Mouse (Mus musculus) limb, embryonic 11.5 days (tissue): ENCODE results near the gene Polr3gl. TPM values are rescaled to one million over a fixed set of nuclear protein-coding genes. Genes with fewer than 3 reads are reported as not detected.

Experiments used
- ATAC-seq: fragments of 200-750 bp; cut with Nextera tagmentation; 2 replicates; pipeline ENCODE4 v1.8.0; 2017; ENCODE audit warnings: low read depth; ENCODE audit not compliant: insufficient number of reproducible peaks, low FRiP score, low TSS enrichment
- DNase-seq: peaks from one replicate; pipeline ENCODE4 v3.0.0-alpha.2; 2015; ENCODE audit warnings: low spot score
- H3K27ac ChIP-seq: fragments of 300-500 bp; sonication (generic); replicated peaks from 2 replicates; pipeline ENCODE4 v1.5.1; 2014; ENCODE audit warnings: low read depth, mild to moderate bottlenecking, low read length
- H3K27me3 ChIP-seq: fragments of 300-500 bp; sonication (generic); 2 replicates; pipeline ENCODE4 v1.6.1; 2014; ENCODE audit warnings: mild to moderate bottlenecking, low read length, mixed read lengths; ENCODE audit not compliant: control insufficient read depth, insufficient read depth
- H3K36me3 ChIP-seq: fragments of 300-500 bp; sonication (generic); 2 replicates; pipeline ENCODE4 v1.6.1; 2014; ENCODE audit warnings: mild to moderate bottlenecking, low read length, moderate library complexity, mixed read lengths; ENCODE audit not compliant: control insufficient read depth, insufficient read depth
- H3K4me1 ChIP-seq: fragments of 300-500 bp; sonication (generic); 2 replicates; pipeline ENCODE4 v1.6.1; 2014; ENCODE audit warnings: low read length, mixed read lengths; ENCODE audit not compliant: control insufficient read depth, insufficient read depth
- H3K4me2 ChIP-seq: fragments of 300-500 bp; sonication (generic); 2 replicates; pipeline ENCODE4 v1.6.1; 2014; ENCODE audit warnings: low read depth, mild to moderate bottlenecking, moderate library complexity; ENCODE audit not compliant: severe bottlenecking
- H3K4me3 ChIP-seq: fragments of 300-500 bp; sonication (generic); 2 replicates; pipeline ENCODE4 v1.5.1; 2014; ENCODE audit warnings: low read depth, low read length
- H3K9ac ChIP-seq: fragments of 300-500 bp; sonication (generic); 2 replicates; pipeline ENCODE4 v1.6.1; 2014; ENCODE audit warnings: mild to moderate bottlenecking, low read length
- H3K9me3 ChIP-seq: fragments of 300-500 bp; sonication (generic); 2 replicates; pipeline ENCODE4 v1.6.1; 2016; ENCODE audit warnings: low read length; ENCODE audit not compliant: control insufficient read depth
- WGBS: fragments of 180-500 bp; shearing (Covaris S2); extraction: QIAGEN DNeasy Blood & Tissue Kit; methylation state at CpG from one replicate; pipeline ENCODE4 v1.1.7; 2014; 5-methylcytosine and 5-hydroxymethylcytosine counted together
- polyA plus RNA-seq: library from polyadenylated mRNA; unstranded; fragments of >200 nt; fragmentation: Nextera tagmentation; extraction: Ambion mirVana; gene quantifications from 2 replicates; pipeline ENCODE4 v1.2.1, GENCODE M21; 2014

The Polr3gl gene
- polyA plus RNA-seq, 1 experiment from 2014 or later, result 18.8 TPM

- H3K4me1 ChIP-seq, result peaks cover 15% of the 10 kb centered on the region
- H3K27ac ChIP-seq, result no peak overlapping the region
- WGBS, result 73% methylated on average over 4 of the region's 4 CpGs
- no peaks in the 10 kb centered on the region for H3K36me3 ChIP-seq
- no peak overlapping the region for H3K4me3 ChIP-seq
- no peak overlapping the region for H3K4me2 ChIP-seq
- no peaks in the 10 kb centered on the region for H3K9me3 ChIP-seq
- no peak overlapping the region for H3K9ac ChIP-seq
- no peaks in the 10 kb centered on the region for H3K27me3 ChIP-seq
- DNase-seq (no peak), ATAC-seq (no peak)
These were observed 14.7 kb downstream of the Polr3gl start for GRCm38 (mm10) chr3:96579239-96579750.

GRCm38 (mm10) chr3:96578561-96579238, 15.3 kb downstream of the Polr3gl start:
- Histone ChIP-seq H3K4me3 (no peak overlapping the region), H3K36me3 (no peaks in the 10 kb centered on the region), H3K9ac (no peak overlapping the region), H3K9me3 (no peaks in the 10 kb centered on the region), H3K27ac (no peak overlapping the region), H3K4me1 (peaks cover 15% of the 10 kb centered on the region), H3K27me3 (no peaks in the 10 kb centered on the region), H3K4me2 (no peak overlapping the region)
- 83% methylated on average over 12 of the region's 12 CpGs for WGBS
- ATAC-seq, result no peak
- DNase-seq, result no peak

GRCm38 (mm10) chr3:96577566-96577965, 16.4 kb downstream of the Polr3gl start:
- no peak overlapping the region for H3K4me3 ChIP-seq
- no peak overlapping the region for H3K9ac ChIP-seq
- no peak for ATAC-seq
- no peaks in the 10 kb centered on the region for H3K36me3 ChIP-seq
- H3K4me1 ChIP-seq, result peaks cover 15% of the 10 kb centered on the region
- H3K27ac ChIP-seq, result no peak overlapping the region
- WGBS, result 75% methylated on average over 4 of the region's 4 CpGs
- no peak for DNase-seq
- H3K27me3 ChIP-seq, result no peaks in the 10 kb centered on the region
- no peak overlapping the region for H3K4me2 ChIP-seq
- H3K9me3 ChIP-seq, result no peaks in the 10 kb centered on the region

GRCm38 (mm10) chr3:96576690-96577541, 17.1 kb downstream of the Polr3gl start, which contains the start of gene Gm16253:
TSS of gene Gm16253 (plus strand) at chr3:96576984.
- Histone ChIP-seq H3K9ac (no peak within 1 kb of the TSS; the same call in 1 of the 2 replicates), H3K9me3 (no peaks in the 10 kb centered on the region), H3K4me3 (0 out of 2 replicates have a peak within 1 kb of the TSS, but pooled peaks have one; percentile 10), H3K4me1 (peaks cover 15% of the 10 kb centered on the region), H3K36me3 (no peaks in the 10 kb centered on the region), H3K27me3 (no peaks in the 10 kb centered on the region), H3K4me2 (peak within 1 kb of the TSS; percentile 18), H3K27ac (peak within 1 kb of the TSS; percentile 56; the same call in 1 of the 2 replicates)
- ATAC-seq (peak; percentile 65), DNase-seq (peak; percentile 79)
- WGBS, result 35% methylated on average over 17 of the region's 17 CpGs

DNA sequence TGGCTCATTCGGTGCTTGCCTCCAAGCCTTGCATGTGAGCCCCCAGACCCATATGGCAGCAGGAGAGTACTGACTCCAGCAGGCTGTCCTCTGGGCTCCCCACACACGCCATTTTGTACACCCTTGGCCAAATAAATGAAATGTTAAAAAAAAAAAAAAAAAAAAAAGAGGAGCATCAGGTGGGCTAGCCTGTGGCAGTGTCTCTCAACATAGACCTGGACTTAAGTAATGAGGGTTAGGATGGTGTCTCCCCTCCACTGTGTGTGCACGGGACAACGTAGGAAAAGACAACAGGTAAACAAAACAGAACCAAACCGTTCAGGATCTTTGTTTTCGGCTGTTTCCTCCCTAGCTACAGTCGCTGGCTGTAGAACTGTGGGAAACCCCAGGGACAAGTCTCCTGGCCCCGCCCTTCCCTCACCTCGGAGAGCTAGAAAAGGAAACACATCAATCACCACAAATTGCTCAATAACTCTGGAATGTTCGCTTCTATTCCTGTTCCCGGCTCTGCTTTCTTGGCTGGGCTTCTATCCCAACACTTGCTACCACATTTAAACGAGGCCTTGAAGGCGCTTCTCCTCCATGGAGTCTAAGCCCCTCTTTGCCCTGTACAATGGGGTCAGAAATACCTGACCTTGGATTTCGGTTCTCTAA, 17.8 kb downstream of the Polr3gl start:
- H3K27me3 ChIP-seq, result no peaks in the 10 kb centered on the region
- H3K4me2 ChIP-seq, result peak overlapping the region; percentile 18
- peaks cover 15% of the 10 kb centered on the region for H3K4me1 ChIP-seq
- 50% methylated on average over 14 of the region's 14 CpGs for WGBS
- H3K9me3 ChIP-seq, result no peaks in the 10 kb centered on the region
- H3K36me3 ChIP-seq, result no peaks in the 10 kb centered on the region
- H3K27ac ChIP-seq, result peak overlapping the region; percentile 56; the same call in 1 of the 2 replicates
- DNase-seq (peak; percentile 51), ATAC-seq (no peak)
- H3K9ac ChIP-seq, result no peak overlapping the region; the same call in 1 of the 2 replicates
- 0 out of 2 replicates have a peak overlapping the region, but pooled peaks have one; percentile 10 for H3K4me3 ChIP-seq

DNA sequence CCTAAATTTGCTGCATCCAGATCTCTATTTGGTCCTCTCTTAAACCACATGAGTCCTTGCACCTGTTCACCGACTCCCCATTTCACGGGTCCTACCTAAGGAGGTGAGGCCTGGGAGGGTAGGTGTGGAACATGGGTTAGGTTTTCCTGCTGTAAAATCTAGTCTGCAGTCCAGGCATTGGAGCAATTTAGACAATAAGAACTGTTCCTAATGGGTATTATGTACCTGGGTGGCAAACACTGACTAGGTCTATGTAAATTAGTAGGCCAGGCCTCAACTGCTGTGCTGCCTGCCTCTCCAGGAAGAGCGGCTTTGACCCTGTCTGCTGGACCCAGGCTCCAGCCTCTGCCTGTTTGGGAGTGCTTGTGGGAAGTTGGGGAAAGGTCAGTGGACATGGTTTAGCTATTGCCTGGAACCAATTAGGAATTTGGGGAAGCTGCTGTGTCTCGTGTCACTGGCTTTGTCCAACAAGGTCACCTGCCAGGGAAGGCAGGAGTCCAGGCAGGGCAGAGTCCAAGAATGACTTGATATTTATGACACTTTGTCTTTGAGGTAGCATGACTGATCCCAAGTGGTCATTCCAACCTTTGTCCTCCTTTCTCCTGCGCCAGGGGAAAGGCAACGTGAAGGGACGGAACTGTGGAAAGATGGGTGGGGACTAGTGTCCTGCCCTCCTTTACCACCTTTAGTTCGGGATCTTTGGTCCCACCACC, 18.6 kb downstream of the Polr3gl start:
- Histone ChIP-seq H3K4me2 (no peak overlapping the region), H3K36me3 (no peaks in the 10 kb centered on the region), H3K4me1 (peaks cover 12% of the 10 kb centered on the region), H3K4me3 (no peak overlapping the region), H3K9ac (no peak overlapping the region), H3K27me3 (no peaks in the 10 kb centered on the region), H3K9me3 (no peaks in the 10 kb centered on the region), H3K27ac (no peak overlapping the region)
- DNase-seq, result no peak
- WGBS, result 82% methylated on average over 8 of the region's 8 CpGs
- no peak for ATAC-seq

GRCm38 (mm10) chr3:96573611-96574511, 20.1 kb downstream of the Polr3gl start:
- Histone ChIP-seq H3K4me1 (peaks cover 12% of the 10 kb centered on the region), H3K27ac (no peak overlapping the region), H3K9me3 (no peaks in the 10 kb centered on the region), H3K4me2 (no peak overlapping the region), H3K9ac (no peak overlapping the region), H3K4me3 (no peak overlapping the region), H3K36me3 (no peaks in the 10 kb centered on the region), H3K27me3 (no peaks in the 10 kb centered on the region)
- DNase-seq (no peak), ATAC-seq (no peak)
- WGBS, result 79% methylated on average over 19 of the region's 19 CpGs
